Mouse (Mus musculus) thymus, adult 2 months (tissue): ENCODE measurements around the gene Ublcp1.

Experiments
- CTCF ChIP-seq: fragments of 200-500 bp; IDR thresholded peaks from 2 replicates; pipeline ENCODE4 v1.5.1; 2012; ENCODE audit warnings: mild to moderate bottlenecking, control low read depth, low read length, moderate library complexity, borderline replicate concordance; ENCODE audit not compliant: control insufficient read depth, poor library complexity, insufficient read depth; ENCODE audit errors: extremely low read depth
- POLR2A ChIP-seq: fragments of 200-500 bp; IDR thresholded peaks from 2 replicates; pipeline ENCODE4 v1.6.1; 2012; ENCODE audit warnings: mild to moderate bottlenecking, low read length, control low read depth, moderate library complexity; ENCODE audit not compliant: control insufficient read depth, poor library complexity, insufficient read depth; ENCODE audit errors: extremely low read depth

DNA sequence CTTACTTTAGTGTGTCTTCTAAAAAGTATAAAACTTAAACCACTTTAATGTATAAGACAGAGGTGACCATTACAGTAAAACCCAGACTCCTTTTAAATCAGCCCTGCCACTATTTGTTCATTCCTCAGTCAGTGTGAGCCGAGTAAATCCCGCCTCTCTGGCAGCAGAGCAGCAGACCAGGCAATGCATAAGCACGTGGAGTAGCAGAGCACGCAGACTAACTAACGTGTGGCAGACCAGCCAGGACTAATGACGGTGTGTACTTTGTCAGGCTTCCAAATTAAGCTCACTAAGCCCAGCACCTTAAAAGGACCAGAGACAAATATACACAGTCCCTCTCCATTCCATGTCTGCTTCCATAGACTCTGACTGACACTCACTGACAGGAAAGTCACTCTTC is 8.8 kb downstream of the Ublcp1 start:
- TF ChIP-seq POLR2A (no peak), CTCF (no peak)
